Mouse (Mus musculus) bone marrow macrophage, adult 2 months (primary cell): ENCODE results near the gene 9330182L06Rik.

ENCODE experiments used
- CTCF ChIP-seq: IDR thresholded peaks from 2 replicates; pipeline ENCODE4 v1.5.1; 2012; ENCODE audit warnings: low read depth, mild to moderate bottlenecking, low read length, moderate library complexity
- POLR2A ChIP-seq: IDR thresholded peaks from 2 replicates; pipeline ENCODE4 v1.6.1; 2012; ENCODE audit warnings: mild to moderate bottlenecking, low read depth, low read length, borderline replicate concordance

- TF ChIP-seq CTCF (no peak), POLR2A (no peak)
Measured at GRCm38 (mm10) chr5:9272976-9273375, 7.1 kb downstream of the 9330182L06Rik start.
